Mouse (Mus musculus) heart, adult 2 months (tissue): Measurements from ENCODE around the gene Parvb.

Source experiments
- CTCF ChIP-seq: fragments of 200-600 bp; IDR thresholded peaks from 2 replicates; pipeline ENCODE4 v1.8.1; 2022; ENCODE audit warnings: antibody characterized with exemption, mild to moderate bottlenecking, moderate library complexity
- POLR2A ChIP-seq: fragments of 200-500 bp; IDR thresholded peaks from 2 replicates; pipeline ENCODE4 v1.6.1; 2011; ENCODE audit warnings: mild to moderate bottlenecking, low read depth, low read length, control low read depth; ENCODE audit not compliant: insufficient read depth

- TF ChIP-seq CTCF (no peak), POLR2A (no peak)
Observed at GRCm38 (mm10) chr15:84305333-84305732, 73.5 kb downstream of the Parvb start.
